Mouse (Mus musculus) right cerebral cortex, postnatal 36 days (tissue): ENCODE data around the gene Ralbp1.

Experiments
- DNase-seq, 2 experiments: peaks; one replicate each; pipeline ENCODE4 v3.0.0; 2022; ENCODE audit warnings: low spot score in 2 of 2, mixed read lengths in 1 of 2

Ralbp1 gene

DNA sequence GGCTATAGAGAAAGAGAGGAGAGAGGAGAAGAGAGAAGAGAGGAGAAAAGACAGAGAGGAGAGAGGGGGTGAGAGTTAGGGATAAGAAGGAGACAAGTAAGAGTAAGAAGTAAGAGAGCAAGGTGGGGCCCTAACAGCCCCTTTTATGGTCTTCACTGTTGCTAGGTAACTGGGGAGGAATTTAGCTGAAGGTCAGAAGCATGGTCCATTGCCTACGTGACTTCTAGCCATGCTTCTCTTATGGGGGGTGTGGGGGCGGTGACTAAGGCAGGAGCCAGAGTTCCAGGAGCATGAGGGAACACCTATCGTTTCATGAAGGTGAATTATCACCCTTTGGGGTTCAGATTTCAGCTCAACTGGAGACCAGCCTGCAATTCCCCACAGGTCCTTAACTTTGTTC is 10.4 kb upstream of the Ralbp1 start:
- no peak for DNase-seq

DNA sequence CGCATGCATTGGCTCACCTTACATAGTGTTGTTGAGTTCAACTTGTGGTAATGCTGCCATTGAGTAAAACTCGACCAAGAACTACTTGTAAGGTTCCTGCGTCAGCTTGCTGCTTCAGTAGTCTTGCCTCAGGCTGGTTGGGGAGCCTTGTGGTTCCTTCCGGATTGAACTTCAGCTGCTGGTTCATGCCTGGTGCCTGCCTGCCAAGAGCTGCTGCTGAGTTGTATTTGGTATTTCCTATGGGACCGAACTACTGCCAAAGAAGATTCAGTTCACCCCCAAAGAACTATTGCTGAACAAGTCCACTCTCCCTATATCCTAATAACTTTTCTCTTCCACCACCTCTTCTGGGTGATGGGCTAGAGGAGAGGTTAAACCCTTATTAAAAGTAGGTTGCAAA is 3.9 kb upstream of the Ralbp1 start:
- no peak for DNase-seq

DNA sequence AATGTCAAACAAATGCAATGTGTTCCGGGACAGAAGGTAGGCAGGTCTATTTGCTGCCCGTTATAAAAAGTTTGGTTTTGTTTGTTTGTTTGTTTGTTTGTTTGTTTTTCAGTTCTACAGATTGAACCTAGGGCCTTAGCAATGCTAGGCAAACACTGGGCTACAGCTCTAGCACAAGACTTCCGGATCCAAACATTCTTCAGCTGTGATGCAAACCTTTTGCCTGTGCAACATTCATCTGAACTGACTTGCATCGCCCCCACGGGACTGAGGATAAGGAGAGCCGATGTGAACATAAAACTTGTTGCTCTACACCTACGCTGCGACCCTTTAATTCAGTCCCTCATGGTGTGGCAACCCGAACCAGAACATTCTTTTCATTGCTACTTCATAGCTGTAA is 973 bp upstream of the Ralbp1 start:
- DNase-seq: no peak

DNA sequence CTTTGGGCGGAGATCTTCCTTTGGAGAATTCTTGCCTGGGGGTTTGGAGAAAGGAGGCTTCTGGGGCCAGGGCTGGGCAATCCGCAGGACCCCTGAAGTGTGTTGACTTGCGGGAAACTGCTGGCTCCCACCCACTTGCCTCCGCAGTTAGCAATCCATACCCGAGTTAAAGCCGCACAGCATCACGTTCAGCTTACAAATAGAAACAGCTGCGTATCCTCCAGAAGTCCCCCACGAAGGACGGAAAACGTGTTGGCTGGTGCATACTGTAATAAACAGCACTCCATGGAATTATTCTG is 251 bp downstream of the Ralbp1 start:
- no peak for DNase-seq

DNA sequence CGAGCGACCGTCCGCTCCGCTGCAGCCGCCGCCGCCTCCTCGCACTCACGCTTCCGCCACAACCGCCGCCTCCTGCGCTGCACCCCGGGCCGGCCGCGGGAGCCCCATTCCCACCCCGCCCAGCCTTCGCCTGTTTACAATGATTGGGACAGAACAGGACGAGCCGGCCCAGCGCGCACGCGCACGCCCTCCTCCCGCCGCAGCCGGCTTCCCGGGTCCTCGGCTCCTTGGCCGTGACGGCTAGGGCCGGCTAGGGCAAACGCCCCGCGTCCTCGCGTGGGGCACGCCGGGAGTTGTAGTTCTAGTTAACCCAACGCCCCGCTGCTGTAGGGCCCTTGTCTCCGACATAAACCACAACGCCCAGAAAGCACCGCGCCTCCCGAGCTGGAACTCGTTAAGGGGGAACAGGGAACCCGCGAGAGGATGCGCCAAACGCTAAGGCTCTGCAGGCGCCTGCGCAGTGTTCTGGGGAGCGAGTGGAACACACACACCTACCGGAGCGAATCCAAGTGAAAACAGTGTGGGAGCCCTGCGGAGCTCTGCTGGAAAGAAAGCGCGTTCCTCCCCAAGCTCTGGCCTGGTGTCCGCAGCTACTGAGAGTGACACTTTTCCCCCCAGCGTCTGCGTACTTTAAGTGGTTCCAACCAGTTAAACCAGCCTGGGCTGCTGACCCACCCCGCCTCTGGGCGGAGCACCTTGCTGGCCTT is 754 bp downstream of the Ralbp1 start:
- peak; percentile 99 to 100 for DNase-seq

DNA sequence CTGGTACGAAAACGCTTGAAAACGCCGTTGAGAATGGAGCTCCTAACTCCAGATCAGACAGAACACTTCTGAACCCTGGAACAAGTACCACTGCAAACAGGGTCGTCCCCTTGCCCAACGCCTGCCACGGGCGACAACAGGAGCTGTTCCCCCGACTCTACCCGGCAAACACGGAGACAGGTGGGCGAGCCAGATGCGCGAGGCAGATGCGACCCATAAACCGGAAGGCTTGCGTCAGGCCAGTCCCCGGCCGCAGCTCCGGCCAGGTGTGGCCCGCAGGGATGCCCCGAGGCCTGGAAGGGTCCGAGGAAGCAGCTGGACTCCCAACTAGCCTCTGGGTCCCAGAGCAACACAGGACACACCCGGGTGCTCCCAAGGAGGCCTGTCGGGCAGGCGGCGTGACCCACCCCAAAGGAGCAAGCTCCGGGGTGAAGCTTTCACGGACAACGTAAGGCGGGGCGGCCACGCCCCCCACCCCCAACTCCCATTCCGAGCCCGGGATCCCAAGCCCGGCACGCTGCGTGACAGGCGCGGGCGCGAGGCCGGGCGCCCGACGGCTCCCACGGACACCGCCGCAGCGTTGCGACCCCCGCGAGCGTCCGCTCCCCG is 1.4 kb downstream of the Ralbp1 start:
- no peak for DNase-seq

DNA sequence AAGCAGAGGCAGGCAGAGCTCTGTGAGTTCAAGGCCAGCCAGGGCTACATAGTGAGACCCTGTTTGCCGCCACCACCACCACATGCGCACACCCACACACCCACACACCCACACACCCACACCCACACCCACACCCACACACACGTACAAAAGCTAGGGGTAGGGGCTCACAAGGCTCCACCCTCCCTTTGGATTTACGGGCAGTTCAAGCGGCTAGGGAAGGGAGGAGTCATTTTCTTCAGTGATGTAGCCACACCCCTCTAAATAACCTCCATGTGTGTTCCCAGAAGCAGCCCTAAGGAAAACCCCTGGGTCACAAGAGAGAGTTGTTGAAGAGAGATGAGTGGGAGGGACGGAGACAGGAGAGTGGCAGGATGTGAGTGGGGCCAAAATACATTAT is 8.6 kb downstream of the Ralbp1 start:
- no peak for DNase-seq

DNA sequence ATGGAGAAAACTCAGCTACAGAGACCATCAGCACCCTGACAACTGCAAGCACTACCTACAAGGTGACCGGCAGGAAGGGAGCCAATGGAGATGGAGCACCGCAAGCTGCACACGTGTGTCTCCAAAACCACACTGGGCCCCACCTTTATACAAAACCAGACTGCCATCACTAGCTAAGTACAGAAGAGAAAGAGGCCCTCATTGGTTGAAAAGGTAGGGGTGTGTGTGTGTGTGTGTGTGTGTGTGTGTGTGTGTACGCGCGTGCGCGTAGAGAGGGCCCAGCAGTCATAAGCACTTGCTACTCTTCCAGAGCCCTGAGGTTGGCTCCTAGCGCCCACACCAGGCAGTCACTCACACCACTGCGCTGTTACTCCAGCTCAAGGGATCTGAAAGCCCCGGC is 11.8 kb downstream of the Ralbp1 start:
- DNase-seq: no peak

DNA sequence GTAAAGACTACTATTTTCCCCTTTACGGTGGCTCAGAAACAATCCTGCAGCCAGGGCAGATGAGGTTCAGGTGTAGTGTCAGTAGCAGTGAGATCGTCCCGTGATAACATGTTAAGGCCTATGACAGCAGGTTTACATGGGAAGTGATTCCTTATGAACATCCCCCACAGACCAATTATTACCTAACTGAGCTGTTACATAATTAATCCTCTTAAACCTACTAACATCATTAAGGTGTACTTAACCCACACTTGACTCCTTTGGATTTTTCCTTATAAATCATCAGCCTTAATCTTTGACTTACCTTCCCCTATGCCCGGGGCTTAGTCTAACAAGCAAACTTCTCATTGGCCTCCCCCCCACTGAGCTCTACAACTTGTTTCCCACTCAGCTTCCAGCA is 12.4 kb downstream of the Ralbp1 start:
- no peak for DNase-seq

DNA sequence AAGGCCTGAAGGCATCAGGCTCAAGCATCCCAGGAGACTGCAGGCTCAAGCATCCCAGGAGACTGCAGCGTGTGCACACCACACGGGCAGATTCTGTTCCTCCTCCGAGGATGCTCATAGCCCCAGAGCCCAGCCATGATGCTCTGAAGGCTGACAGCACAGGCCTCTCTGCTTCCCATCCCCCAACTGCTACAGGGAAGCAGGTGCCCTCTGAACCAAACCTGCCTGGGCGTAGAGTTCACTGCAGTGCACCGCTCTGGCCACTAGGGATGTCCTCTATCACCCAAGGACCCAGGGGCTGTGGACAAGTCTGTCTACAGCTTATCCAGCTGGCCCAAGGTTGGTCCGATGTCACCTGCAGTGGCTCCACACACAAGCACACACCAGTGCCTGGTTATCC is 12.9 kb downstream of the Ralbp1 start:
- no peak for DNase-seq

DNA sequence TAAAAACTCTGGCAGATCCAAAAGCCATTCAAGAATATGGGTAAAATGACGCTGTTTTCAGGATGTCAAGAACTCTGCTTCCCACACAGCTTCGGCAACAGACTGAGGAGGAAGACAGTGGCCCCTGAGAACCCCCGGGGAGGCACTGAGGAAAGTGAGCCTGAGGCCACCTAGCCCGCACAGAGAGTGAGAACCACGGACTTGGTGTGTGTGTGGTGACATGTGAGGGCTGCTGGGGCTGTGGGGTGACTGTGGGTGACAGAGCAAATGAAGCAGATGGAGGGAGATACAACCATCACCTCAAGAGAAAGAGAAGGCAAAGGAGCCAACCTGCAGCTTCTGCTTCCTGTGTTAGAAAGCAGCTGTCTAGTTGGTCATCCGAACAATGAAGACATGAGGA is 13.5 kb downstream of the Ralbp1 start:
- no peak for DNase-seq

DNA sequence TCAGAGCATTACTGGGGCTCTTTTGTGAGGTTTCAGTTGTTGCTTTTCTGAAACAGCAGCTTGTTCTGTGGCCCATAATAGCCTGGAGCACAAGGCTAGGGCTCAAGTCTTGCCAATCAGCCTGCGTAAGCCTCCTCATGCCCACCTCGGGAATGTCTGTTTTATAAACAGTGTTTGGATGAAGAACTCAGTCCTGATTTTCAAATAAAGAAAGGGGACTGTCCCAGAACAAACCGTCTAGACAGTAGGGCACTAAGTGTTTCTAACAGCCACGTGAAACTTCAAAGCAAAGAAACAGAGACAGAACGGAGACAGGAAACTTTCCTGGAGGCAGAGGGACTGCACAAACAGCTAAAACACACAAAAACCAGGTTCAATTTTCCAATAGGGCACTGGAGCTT is 14.0 kb downstream of the Ralbp1 start:
- no peak for DNase-seq

DNA sequence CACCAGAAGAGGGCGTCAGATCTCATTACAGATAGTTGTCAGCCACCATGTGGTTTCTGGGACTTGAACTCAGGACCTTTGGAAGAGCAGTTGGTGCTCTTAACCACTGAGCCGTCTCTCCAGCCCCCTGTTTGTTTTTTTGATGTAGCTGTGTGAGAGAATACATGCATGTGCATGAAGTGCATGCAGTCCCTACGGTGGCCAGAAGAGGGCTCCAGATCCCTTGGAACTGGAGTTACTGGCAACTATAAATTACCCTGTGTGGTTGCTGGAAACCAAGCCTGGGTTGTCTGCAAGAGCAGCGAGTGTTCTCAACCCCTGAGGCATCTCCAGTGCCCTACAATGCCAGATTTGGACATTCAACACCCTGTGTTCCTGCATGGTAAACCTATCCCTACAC is 15.5 kb downstream of the Ralbp1 start:
- peak; percentile 44 for DNase-seq

DNA sequence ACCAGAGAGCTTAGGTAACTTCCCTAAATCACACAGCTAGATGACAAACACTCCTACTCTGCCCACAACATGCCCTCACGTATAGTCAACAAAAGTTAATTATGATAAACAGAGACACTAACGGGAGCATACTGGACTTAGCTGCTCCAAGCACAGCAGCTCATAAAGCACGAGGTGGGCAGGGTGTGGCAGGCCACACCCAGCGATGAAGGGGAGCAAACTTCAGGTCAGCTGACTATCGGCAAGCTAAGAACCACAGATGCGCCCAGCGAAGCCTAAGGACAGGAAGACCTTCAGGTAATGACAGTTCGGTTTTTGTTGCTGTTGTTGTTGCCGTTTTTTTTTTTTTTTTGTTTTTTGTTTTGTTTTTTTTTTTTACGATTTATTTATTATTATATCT is 15.9 kb downstream of the Ralbp1 start:
- DNase-seq: no peak

DNA sequence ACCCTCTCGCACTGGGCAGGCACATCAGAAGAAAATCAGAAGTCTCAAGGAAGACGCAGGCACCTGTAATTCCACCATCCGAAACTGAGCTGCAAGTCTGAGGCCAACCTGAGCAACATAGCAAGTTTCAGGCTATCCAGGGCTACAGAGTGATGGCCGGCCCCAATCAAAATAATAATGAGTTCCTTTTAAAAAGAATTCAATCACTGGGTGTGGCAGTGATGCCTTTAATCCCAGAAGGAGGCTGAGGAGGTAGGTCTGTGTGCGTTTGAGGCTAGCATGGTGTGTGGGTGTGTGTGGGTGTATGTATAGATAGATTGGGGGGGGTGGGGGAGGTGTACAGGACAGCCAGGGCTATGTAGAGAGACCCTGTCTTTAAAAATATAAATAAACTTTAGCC is 17.6 kb downstream of the Ralbp1 start:
- no peak for DNase-seq

DNA sequence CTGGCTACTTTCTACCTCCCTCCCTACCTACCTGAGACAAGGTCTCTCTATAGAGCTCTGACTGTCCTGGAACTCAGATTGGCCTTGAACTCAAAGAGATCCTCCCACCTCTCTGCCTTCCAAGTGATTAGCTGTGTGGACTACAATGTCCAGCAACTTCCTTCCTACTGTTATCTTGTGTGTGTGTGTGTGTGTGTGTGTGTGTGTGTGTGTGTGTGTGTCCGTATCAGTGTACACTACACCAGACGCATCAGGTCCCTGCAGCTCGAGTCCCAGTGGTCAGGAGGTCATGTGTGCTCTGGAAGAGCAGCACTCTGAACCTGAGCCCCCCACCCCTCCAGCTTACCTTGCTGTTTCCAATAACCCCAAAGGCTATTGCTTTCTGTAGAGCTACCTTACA is 19.4 kb downstream of the Ralbp1 start:
- DNase-seq: no peak

DNA sequence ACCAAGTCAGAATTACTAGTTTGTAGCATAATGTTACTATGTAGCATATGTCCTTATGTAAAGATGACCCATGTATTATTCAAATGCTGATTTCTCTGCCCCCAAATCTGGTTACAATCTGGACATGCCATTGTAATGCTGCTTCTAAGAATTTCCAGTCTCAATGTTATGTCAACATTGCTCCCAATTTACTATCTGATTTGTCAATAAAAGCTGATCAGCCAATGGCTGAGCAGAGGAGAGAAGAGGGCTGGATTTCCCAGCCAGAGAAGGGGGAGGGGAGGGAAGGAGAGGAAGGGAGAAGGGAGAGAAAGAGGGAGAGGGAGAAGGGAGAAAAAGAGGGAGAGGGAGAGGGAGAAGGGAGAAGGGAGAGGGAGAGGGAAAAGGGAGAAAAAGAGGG is 20.3 kb downstream of the Ralbp1 start:
- no peak for DNase-seq

DNA sequence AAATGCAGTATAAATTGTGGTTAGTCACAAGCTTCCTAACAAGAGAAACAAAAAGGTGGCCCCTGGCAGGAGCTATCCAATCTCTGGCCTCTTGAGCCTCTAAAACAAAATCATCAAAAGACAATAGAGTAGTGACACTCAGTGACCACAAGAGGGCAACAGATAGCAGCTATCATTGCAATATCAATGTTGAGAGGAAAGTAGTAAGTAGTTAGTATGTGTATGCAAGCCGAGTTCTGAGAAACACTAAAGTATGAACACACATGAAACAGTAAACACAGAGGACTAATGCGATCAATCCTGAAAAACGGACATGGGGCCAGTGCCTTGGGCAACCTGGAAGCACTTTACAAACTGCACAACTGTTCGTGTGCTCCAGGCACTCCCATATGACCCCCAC is 20.9 kb downstream of the Ralbp1 start:
- no peak for DNase-seq

DNA sequence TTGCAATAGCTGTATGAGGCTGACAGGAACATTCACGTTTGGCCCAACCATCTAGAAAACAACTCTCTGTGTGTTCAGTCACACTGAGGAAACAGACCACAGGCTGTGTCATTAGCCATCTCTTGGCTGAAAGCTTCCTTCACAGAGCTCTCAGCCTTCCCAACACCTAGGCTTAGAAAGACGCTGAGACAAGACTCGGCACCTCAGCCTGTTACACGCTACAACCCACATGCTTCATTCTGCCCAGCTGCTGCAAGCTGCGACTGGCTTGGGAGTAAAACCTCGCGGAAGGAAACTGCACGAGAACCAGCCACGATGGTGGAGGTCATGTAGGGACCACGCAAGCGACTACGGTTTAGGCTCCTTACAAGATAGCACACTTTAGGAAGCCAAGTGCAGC is 21.8 kb downstream of the Ralbp1 start:
- DNase-seq: no peak

DNA sequence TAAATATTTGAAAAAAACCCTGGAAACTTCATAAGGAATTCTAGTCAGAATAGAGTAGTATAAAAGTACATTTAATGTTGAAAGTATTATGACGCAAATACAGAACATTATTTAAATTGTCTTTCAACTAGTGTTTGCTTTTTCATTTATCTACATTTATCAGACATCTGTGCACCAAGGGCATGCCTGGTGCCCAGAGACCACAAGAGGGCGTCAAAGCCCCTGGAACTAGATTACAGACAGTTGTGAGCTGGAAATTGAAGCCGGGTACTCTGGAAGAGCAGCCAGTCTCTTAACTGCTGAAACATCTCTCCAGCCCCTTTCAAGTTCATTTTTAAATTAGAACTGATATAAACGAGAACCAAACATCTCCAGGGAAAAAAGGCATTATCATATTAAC is 23.0 kb downstream of the Ralbp1 start:
- no peak for DNase-seq

DNA sequence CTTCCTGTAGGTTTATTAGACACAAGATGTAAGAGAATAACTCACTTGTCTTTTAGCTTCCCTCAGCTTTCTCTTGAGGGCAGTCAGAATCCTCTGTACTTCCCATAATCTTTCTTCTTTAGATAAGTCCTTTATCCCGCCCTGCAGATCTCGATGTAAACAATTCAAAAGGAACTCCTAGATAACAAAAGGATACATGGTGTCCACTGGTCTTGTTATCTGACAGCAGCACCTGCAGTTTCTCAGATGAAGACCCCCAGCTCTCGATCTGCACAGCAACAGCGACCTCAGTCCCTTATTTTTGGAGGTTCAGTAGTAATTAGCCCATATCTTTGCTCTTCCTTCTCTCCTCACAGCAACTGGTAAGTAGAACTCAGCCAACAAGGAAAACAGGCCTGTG is 28.0 kb downstream of the Ralbp1 start:
- DNase-seq: no peak

DNA sequence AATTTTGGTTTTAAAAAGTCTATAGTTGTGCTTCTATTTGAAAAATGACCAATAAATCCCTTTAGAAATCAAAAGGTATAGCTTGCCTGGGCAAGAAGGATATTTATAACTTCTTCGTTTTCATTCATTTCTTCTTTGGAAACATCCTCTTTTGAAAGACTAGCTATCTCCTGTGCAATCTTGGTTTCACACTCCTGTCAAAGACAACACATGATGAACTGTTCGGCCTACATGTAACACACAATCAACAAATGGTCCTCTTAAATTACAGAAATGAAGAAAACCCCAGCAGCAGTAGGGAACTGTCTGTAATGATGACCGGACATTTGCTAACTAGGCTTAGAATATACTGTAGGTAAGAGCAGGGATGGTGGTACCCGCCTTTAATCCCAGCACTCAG is 31.6 kb downstream of the Ralbp1 start:
- DNase-seq: no peak

DNA sequence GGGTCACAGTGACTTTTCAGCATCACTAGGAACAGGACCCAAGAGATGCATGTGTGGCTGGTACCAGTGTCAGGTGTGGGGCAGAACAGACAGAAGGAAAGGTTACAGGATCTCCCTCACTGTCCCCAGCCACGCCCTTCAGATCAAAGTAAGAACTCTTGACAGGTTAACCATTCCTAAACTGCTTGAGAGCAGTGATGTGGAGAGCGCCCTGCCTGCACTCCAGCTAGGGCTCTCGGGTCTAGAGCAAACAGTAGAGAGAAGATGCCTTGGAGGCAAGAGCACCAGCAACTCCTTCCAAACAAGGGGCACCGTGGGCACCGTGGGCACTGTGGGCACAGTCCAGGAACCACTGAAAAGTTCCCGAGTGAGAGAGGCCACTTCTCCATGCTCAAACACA is 32.3 kb downstream of the Ralbp1 start:
- no peak for DNase-seq

DNA sequence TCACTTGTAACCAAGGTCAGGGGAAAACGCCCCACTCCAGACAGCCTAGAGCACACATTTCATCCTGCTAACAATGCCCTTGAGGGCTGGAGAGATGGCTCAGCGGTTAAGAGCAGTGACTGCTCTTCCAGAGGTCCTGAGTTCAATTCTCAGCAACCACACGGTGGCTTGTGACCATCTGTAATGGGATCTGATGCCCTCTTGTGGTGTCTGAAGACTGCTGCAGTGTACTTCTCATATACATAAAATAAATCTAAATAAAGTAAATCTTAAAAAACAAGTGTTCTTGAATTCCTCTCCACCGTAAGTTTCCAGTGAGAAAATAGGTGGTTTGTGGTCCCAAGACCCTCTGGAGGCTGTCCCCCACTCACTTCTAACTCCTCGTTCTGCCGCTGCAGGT is 33.8 kb downstream of the Ralbp1 start:
- no peak for DNase-seq
